Mouse (Mus musculus) neutrophil, adult 5-6 weeks (primary cell): Measurements from ENCODE around the gene Zfp784. TPM values are rescaled to one million over a fixed set of nuclear protein-coding genes. Genes with fewer than 3 reads are reported as not detected.
"Not testable (repeated sequence)": the region's sequence is repeated elsewhere in the genome, so short reads cannot be mapped to it uniquely, and the experiment has no call there.

Experiments used
- ATAC-seq: fragments of 151-379, 151-347 bp; 2 replicates; pipeline ENCODE4 v1.8.0; 2017; ENCODE audit warnings: mild to moderate bottlenecking, moderate TSS enrichment; ENCODE audit not compliant: insufficient number of reproducible peaks, poor library complexity, low FRiP score, severe bottlenecking; ENCODE audit errors: extremely low read depth
- total RNA-seq: library from RNA; stranded (forward); fragments of 200-1000 nt; gene quantifications from 2 replicates; pipeline ENCODE4 v1.2.3, GENCODE M21; 2017

The Zfp784 gene
- total RNA-seq, 1 experiment from 2014 or later, result 2.9 TPM

- no peak for ATAC-seq
These were observed 6.8 kb downstream of the Zfp784 start for GRCm38 (mm10) chr7:5031496-5031895.

DNA sequence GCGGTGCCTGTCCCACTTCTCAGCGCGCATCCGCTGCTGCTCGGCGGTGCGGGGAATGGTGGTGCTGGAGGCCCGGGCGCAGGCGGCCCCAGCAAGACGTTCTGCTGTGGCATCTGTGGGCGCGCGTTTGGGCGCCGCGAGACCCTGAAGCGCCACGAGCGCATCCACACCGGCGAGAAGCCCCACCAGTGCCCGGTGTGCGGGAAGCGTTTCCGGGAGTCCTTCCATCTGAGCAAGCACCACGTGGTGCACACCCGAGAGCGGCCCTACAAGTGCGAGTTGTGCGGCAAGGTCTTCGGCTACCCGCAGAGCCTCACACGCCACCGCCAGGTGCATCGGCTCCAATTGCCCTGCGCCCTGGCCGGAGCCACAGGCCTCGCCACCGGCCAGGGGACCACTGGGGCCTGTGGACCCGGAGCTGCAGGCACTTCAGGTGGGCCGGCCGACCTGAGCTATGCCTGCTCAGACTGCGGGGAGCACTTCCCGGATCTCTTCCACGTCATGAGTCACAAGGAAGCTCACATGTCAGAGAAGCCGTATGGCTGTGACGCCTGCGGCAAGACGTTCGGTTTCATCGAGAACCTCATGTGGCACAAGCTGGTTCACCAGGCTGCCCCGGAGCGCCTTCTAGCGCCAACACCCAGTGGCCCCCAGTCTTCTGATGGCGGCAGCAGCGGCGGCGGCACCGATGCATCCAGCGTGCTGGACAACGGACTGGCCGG is 7.5 kb downstream of the Zfp784 start:
- ATAC-seq, result no peak

DNA sequence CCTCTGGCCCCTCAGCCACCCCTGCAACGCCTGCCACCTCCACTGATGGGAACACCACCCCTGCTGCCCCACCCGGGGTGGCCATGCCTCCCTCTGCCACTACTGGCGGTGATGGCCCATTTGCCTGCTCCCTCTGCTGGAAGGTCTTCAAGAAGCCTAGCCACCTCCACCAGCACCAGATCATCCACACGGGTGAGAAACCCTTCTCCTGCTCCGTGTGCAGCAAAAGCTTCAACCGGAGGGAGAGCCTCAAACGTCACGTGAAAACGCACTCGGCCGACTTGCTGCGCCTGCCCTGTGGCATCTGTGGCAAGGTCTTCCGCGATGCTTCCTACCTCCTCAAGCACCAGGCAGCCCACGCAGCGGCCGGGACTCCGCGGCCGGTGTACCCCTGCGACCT is 8.3 kb downstream of the Zfp784 start:
- no peak for ATAC-seq

- ATAC-seq, result no peak
These were observed 8.7 kb downstream of the Zfp784 start for GRCm38 (mm10) chr7:5029543-5029942.

- no peak for ATAC-seq
These were observed 17.0 kb downstream of the Zfp784 start for GRCm38 (mm10) chr7:5021197-5021596.

- no peak for ATAC-seq
These were observed 17.6 kb downstream of the Zfp784 start for GRCm38 (mm10) chr7:5020685-5021084.

DNA sequence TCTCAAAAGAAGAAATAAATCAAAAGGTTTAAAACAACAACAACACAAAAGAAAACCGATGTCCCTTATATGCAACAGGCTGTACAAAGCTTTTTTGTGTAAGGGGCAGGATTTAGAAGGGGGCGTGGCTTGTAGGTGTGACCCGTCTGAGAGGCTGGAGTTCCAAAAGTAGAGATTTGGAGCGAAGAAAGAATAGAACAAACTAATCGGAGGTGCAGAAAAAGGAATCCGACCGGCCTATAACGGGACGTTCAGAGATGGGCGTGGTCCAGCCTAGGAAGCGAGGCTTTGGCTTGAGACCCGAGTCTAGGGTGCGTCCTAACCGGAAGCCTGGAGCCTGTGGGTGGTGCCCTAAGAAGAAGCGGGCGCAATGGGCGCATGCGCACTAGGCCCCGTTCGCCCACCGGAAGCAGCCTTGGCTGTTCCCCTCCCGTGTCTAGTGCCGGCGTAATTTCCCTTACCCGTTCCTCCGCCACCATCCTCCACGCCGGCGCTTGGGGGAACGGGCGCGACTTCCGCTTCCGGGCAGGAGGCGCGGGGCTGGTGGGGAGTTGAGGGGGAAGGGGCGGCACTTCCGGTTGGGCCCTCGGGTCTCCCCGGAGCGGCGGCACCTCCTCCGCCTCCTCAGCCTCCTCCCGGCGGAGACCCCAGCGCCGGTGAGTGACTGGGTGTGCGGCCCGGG is 18.1 kb downstream of the Zfp784 start, which contains the start of the genes Zfp865 and Ccdc106:
Gene Zfp865 (plus strand): TSS at position 377 of the 682 bp plus-strand sequence.
Gene Ccdc106 (plus strand): TSS at position 554 of the 682 bp plus-strand sequence.
- peak; percentile 87 for ATAC-seq

GRCm38 (mm10) chr7:5019576-5019975 is 18.7 kb downstream of the Zfp784 start:
- not testable (repeated sequence) for ATAC-seq

DNA sequence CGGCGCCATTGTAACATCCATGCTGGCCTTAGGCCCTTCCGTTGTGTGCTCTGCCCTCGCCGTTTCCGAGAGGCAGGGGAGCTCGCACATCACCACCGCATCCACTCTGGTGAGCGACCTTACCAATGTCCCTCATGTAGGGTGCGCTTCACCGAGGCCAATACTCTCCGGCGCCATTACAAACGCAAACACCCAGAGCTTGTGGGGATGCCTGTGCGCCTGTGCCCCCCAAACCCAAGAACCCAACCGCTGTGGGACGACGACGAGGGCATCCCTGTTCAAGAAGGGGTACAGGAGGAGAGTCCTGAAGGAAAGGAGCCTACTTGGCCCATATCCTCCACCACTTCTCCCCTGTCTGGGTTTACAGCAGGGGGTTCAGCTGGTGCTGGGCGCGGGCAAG is 20.3 kb downstream of the Zfp784 start:
- no peak for ATAC-seq

DNA sequence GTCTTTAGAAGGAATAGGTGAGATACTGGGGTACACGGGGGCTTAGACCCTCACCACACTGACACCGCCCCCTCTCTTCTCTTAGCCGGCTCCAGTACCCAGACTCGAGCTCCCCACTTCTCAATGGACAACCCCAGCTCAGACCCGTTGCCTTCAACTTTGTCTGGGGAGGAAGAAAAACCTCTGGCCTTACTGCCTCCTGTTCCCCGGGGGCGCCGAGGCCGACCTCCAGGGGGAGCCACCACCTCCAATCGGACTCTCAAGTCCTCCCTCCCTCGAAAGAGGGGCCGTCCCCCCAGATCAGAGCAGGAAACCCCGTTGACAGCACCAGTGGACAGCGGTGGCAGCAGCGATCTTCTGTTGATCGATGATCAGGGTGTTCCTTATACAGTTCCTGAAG is 20.9 kb downstream of the Zfp784 start:
- no peak for ATAC-seq

GRCm38 (mm10) chr7:5016920-5017319 is 21.3 kb downstream of the Zfp784 start:
- no peak for ATAC-seq

DNA sequence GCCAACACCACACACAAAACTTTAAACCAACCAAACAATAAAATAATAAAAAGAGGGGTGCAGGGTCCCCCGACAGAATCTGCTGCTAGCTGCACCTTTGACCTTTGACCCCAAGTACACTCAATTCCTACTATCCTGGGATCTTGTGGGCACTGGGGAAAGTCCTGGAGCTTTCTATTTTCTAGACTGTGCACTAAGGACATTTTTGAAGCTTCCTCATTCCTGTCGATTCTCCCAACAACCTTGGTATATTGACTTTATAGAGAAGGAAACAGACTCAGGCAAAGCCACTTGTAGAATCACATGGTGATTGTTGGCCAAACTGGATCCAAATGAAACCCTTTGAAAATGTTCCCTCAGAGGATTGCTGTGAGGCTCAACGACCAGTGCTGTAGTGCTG is 22.2 kb downstream of the Zfp784 start:
- ATAC-seq, result no peak

DNA sequence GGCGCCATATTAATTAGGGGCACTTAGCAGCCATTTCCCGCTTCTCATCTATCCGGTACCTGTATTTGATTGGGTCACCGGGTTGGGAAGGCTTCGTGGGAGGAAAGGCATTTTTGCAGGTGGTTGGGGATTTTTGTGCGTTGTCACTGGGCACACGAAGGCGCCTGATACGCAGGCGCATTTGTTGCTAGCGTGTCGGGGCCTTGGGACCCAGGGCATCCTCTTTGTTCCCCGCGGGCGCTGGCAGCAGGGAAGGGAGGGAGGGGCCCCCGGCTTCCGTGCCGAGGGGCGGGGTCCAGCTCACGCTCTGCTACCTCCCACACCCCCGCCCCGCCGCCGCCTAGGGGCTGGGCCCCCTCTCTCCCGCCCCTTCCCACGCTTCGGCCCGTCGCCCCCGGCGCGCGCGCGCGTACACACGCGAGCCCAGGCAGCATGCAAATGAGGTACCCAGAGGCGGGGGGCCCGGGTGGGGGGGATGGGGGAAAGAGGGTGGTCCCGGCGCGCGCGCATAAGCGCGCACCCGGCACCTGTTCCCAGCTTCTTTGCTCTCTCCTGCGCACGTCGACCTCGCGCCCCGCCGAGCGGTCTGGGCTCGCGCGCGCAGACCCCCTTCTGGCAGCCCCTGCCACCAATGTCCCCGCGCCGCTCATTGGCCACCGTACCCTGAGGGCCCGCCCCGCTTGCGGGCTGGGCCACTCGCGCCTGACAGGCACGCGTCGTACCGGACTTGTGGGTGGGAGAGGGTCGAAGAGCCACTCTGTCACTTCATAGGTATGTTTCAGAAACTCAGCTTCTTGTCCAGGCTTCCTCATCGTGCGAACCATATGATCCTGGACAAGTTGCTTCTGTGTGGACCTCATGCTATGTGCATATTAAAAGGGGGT is 22.9 kb downstream of the Zfp784 start, which contains the start of gene Gm44973:
Gene Gm44973 (plus strand): TSS at position 379 of the 884 bp plus-strand sequence.
- ATAC-seq, result peak; percentile 59

DNA sequence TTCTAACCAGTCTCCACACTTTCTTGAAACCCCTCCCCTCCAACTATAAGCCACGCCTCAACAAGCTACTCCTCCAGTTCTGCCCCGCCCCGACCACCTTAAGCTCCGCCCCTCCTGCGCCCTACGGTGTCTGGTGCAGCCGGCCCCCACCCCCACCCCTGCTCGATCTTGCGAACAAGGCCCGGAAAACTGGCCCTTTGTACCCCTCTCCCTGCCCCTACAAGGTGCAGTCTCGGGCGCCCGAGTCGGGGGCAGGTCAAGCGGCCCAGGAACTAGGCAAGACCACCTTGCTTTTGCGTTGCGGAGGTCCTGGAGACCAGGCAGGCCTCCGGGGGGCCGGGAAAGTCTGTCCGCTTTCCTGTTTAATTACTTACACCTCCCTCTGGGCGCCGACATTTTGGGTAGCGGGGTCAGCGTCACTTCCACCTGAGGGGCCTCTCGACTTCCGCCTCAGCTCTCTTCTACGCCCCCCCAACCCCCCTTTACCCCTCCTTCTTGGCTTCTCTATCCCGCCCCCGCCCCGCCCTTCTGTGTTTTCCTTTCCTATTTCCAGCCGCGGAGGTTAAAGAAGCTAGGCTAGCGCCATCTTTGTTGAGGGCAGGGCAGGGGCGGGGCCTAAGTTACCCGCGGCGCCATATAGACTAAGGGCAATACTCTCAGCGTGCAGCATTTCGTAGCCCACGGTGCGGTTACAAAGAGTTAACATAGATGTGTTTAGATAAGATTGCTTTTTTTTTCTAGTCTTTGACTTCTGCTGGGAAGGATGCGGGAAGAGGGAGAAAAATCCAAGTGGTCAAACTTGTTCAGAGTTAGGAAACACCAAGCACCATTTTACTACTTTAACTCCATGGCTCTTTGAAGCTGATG is 23.8 kb downstream of the Zfp784 start, which contains the start of the genes Zfp524 and Fiz1:
Gene Zfp524 (plus strand): TSS at position 165 of the 867 bp plus-strand sequence.
Gene Fiz1 (minus strand): TSS at position 447 of the 867 bp plus-strand sequence.
- peak; percentile 69 for ATAC-seq

GRCm38 (mm10) chr7:5012681-5013513 is 25.3 kb downstream of the Zfp784 start:
- no peak for ATAC-seq

GRCm38 (mm10) chr7:5008229-5008628 is 30.0 kb downstream of the Zfp784 start:
- no peak for ATAC-seq

DNA sequence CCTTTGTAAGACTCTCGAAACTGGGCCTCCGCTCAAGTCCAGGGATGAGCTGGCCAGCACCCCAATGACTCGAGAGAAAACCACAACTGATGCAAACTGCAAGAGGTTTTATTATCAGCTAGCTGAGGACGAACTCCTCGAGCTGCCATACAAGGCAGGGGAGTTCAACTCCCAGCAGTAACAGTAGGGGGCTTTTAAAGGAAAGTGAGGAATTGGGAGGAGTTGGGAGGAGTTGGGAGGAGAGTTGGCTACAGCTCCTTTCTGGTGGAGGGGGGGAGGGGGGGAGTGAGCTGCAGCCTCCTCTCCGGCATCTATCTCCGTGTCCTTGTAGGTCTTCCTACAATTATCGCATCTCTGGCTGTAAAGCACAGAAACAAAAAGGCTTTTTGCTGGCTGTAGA is 35.4 kb downstream of the Zfp784 start:
- ATAC-seq, result not testable (repeated sequence)
